Mouse (Mus musculus) cerebellum, postnatal 10 days (tissue): ENCODE results near the gene Gm33543.
A peak's percentile ranks its signal among the peaks of the same experiment; 100 is the strongest.

ENCODE experiments used
- DNase-seq, 2 experiments: peaks; one replicate each; pipeline ENCODE4 v3.0.0; 2021; ENCODE audit warnings: mixed read lengths in 2 of 2

The Gm33543 gene

GRCm38 (mm10) chr10:95830891-95831290 lies 11.8 kb downstream of the Gm33543 start:
- no peak for DNase-seq

- no peak for DNase-seq
Observed at GRCm38 (mm10) chr10:95829471-95829870, 13.3 kb downstream of the Gm33543 start.

- peak; percentile 67 to 73 for DNase-seq
Observed at GRCm38 (mm10) chr10:95828374-95828773, 14.4 kb downstream of the Gm33543 start.

- DNase-seq = no peak
Observed at GRCm38 (mm10) chr10:95825651-95826050, 17.1 kb downstream of the Gm33543 start.

GRCm38 (mm10) chr10:95818506-95818905 lies 24.2 kb downstream of the Gm33543 start:
- DNase-seq = no peak

- DNase-seq = peak; percentile 36 to 62
Observed at GRCm38 (mm10) chr10:95817419-95818161, 25.1 kb downstream of the Gm33543 start.

- DNase-seq = no peak
Observed at GRCm38 (mm10) chr10:95814351-95814750, 28.4 kb downstream of the Gm33543 start.

- no peak for DNase-seq
Observed at GRCm38 (mm10) chr10:95811869-95812268, 30.9 kb downstream of the Gm33543 start.

GRCm38 (mm10) chr10:95801443-95801811 lies 41.3 kb downstream of the Gm33543 start:
- DNase-seq = peak; percentile 42 to 70

- peak; percentile 23 to 29 for DNase-seq
Observed at GRCm38 (mm10) chr10:95800693-95801442, 41.9 kb downstream of the Gm33543 start.

GRCm38 (mm10) chr10:95797645-95798395 lies 44.9 kb downstream of the Gm33543 start:
- DNase-seq = no peak

GRCm38 (mm10) chr10:95795500-95795899 lies 47.2 kb downstream of the Gm33543 start:
- no peak for DNase-seq

GRCm38 (mm10) chr10:95794706-95795105 lies 48.0 kb downstream of the Gm33543 start:
- no peak for DNase-seq

- no peak for DNase-seq
Observed at GRCm38 (mm10) chr10:95791427-95791804, 51.3 kb downstream of the Gm33543 start.

GRCm38 (mm10) chr10:95790771-95791426 lies 51.8 kb downstream of the Gm33543 start:
- peak; percentile 20 to 50 for DNase-seq

- DNase-seq = no peak
Observed at GRCm38 (mm10) chr10:95787176-95787575, 55.6 kb downstream of the Gm33543 start.

GRCm38 (mm10) chr10:95784837-95785236 lies 57.9 kb downstream of the Gm33543 start:
- no peak for DNase-seq

GRCm38 (mm10) chr10:95780881-95781600 lies 61.7 kb downstream of the Gm33543 start:
- peak; percentile 42 to 64 for DNase-seq

GRCm38 (mm10) chr10:95779801-95780385 lies 62.8 kb downstream of the Gm33543 start:
- no peak for DNase-seq

GRCm38 (mm10) chr10:95778622-95779021 lies 64.1 kb downstream of the Gm33543 start:
- no peak for DNase-seq

- no peak for DNase-seq
Observed at GRCm38 (mm10) chr10:95777701-95778320, 64.9 kb downstream of the Gm33543 start.
